Mouse (Mus musculus): Measurements from ENCODE around the gene Zfp292. TPM values are rescaled to one million over a fixed set of nuclear protein-coding genes. Genes with fewer than 3 reads are reported as not detected.
A peak's percentile ranks its signal among the peaks of the same experiment; 100 is the strongest.

Gene Zfp292
- total and polyA plus RNA-seq, 3 experiments = 9.8 to 19.4 (median 16.8) TPM

DNA sequence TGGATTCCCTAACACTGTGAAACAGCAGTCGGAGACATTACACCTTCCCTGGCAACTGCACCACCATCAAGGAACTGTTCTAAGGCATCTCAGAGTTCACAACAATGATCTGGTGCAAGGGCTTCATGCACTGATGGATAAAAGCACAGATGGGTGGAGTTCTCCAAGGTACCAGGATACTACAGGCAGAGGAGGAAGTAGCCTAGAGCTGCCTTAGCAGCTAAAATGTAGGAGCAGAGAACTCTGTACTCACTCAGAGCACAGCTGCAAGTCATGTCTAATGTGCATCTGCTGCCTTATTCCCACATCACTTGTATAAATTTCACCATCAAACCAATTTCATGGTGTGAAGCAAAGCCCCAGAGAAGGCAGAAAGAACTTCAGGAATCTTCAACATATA, 38.9 kb downstream of the Zfp292 start:
- Histone ChIP-seq H3K27ac (ENCODE audit: control insufficient read depth, low read depth, low read length) (no peak overlapping the region), H3K79me2 (ENCODE audit: control insufficient read depth, insufficient read depth, low read length, poor library complexity) (peaks cover 23% of the 10 kb centered on the region), H3K9ac (ENCODE audit: control insufficient read depth, low read depth, low read length, poor library complexity, severe bottlenecking) (no peak overlapping the region), H3K36me3 (ENCODE audit: control insufficient read depth in 1 of 2, insufficient read depth in 2 of 2, low read length in 2 of 2) (peaks cover 0 to 9% of the 10 kb centered on the region in 2 experiments; a peak in 3 of 4 replicates), H3K27me3 (ENCODE audit: control insufficient read depth in 1 of 2, insufficient read depth in 2 of 2, low read length in 2 of 2) (no peaks in the 10 kb centered on the region), H3K4me3 (ENCODE audit: control insufficient read depth in 1 of 2, insufficient read depth in 1 of 2, low read depth in 2 of 2, low read length in 2 of 2) (no peak overlapping the region), H3K4me1 (ENCODE audit: control insufficient read depth in 1 of 2, insufficient read depth in 2 of 2, low read length in 2 of 2) (no peaks in the 10 kb centered on the region), H3K9me3 (replicated peaks; ENCODE audit: insufficient read depth, low read length) (no peaks in the 10 kb centered on the region)
- TF ChIP-seq NELFE (IDR thresholded peaks at IDR 0.05; ENCODE audit: low read depth, low read length) (no peak), ZNF384 (IDR thresholded peaks at IDR 0.05; ENCODE audit: low read depth, low read length) (no peak), USF1 (IDR thresholded peaks at IDR 0.05; ENCODE audit: low read depth, low read length) (no peak), TCF12 (IDR thresholded peaks at IDR 0.05; ENCODE audit: low read depth, low read length) (no peak), USF2 (IDR thresholded peaks at IDR 0.05; ENCODE audit: borderline replicate concordance in 1 of 2, insufficient read depth in 1 of 2, low read depth in 1 of 2, low read length in 2 of 2) (no peak), MAZ (IDR thresholded peaks at IDR 0.05; ENCODE audit: low read depth, low read length) (no peak)
- DNase-seq (ENCODE audit: low read depth, low spot score) = peak; percentile 48

DNA sequence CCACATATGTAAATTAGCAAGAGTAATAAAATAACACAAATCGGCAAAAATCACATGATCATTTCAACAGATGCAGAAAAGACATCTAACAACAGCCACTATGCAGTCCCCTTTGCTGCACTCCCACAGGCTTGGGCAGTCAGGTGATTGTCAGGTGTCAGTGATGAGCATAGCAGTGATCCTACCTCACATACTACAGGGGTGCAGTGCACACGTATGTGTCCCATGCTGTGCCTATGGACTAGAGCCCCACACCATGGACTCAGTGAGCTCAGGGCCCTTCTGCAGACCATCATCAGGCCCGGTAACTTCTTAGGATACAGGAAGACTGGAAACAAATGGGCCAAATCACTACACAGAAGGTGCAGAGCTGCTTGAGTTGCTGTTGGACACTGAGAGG, 39.9 kb downstream of the Zfp292 start:
- H3K4me1 ChIP-seq (ENCODE audit: control insufficient read depth in 1 of 2, insufficient read depth in 2 of 2, low read length in 2 of 2) = no peaks in the 10 kb centered on the region
- H3K4me3 ChIP-seq (ENCODE audit: control insufficient read depth in 1 of 2, insufficient read depth in 1 of 2, low read depth in 2 of 2, low read length in 2 of 2) = no peak overlapping the region
- no peak overlapping the region for H3K27ac ChIP-seq (ENCODE audit: control insufficient read depth, low read depth, low read length)
- H3K36me3 ChIP-seq (ENCODE audit: control insufficient read depth in 1 of 2, insufficient read depth in 2 of 2, low read length in 2 of 2) = peaks cover 0 to 11% of the 10 kb centered on the region in 2 experiments; a peak in 3 of 4 replicates
- H3K9me3 ChIP-seq (replicated peaks; ENCODE audit: insufficient read depth, low read length) = no peaks in the 10 kb centered on the region
- no peaks in the 10 kb centered on the region for H3K27me3 ChIP-seq (ENCODE audit: control insufficient read depth in 1 of 2, insufficient read depth in 2 of 2, low read length in 2 of 2)
- no peak for DNase-seq (ENCODE audit: low read depth, low spot score)
- peaks cover 17% of the 10 kb centered on the region; the same call in 1 of the 2 replicates for H3K79me2 ChIP-seq (ENCODE audit: control insufficient read depth, insufficient read depth, low read length, poor library complexity)
- no peak overlapping the region for H3K9ac ChIP-seq (ENCODE audit: control insufficient read depth, low read depth, low read length, poor library complexity, severe bottlenecking)
- TF ChIP-seq CHD1 (IDR thresholded peaks at IDR 0.05; ENCODE audit: low read depth, low read length) (no peak), GABPA (IDR thresholded peaks at IDR 0.05; ENCODE audit: low read depth, low read length) (no peak), BHLHE40 (IDR thresholded peaks at IDR 0.05; ENCODE audit: borderline replicate concordance, low read depth, low read length) (no peak), GATA1 (IDR thresholded peaks at IDR 0.05; ENCODE audit: low read depth, low read length) (no peak), MYB (IDR thresholded peaks at IDR 0.05; ENCODE audit: low read depth, low read length) (no peak), CTCF (IDR thresholded peaks at IDR 0.05 in 2 of 3, conservative IDR thresholded peaks at IDR 0.05 in 1 of 3; ENCODE audit: control insufficient read depth in 1 of 3, insufficient read depth in 1 of 3, low read depth in 2 of 3, low read length in 3 of 3, poor library complexity in 1 of 3, severe bottlenecking in 1 of 3) (no peak), HCFC1 (IDR thresholded peaks at IDR 0.05; ENCODE audit: low read depth, low read length) (no peak), TAL1 (IDR thresholded peaks at IDR 0.05; ENCODE audit: low read length) (no peak), SIN3A (IDR thresholded peaks at IDR 0.05; ENCODE audit: low read length) (no peak), TCF12 (IDR thresholded peaks at IDR 0.05; ENCODE audit: low read depth, low read length) (no peak), ZNF384 (IDR thresholded peaks at IDR 0.05; ENCODE audit: low read depth, low read length) (no peak), POLR2AphosphoS2 (IDR thresholded peaks at IDR 0.05; ENCODE audit: low read length) (no peak), EP300 (IDR thresholded peaks at IDR 0.05; ENCODE audit: low read depth in 1 of 2, low read length in 2 of 2) (no peak), CHD2 (IDR thresholded peaks at IDR 0.05; ENCODE audit: low read length) (no peak), ZKSCAN1 (IDR thresholded peaks at IDR 0.05; ENCODE audit: low read depth, low read length) (no peak), MAX (IDR thresholded peaks at IDR 0.05; ENCODE audit: low read length) (no peak), POLR2AphosphoS5 (IDR thresholded peaks at IDR 0.05; ENCODE audit: borderline replicate concordance, low read depth, low read length) (no peak), MYC (IDR thresholded peaks at IDR 0.05; ENCODE audit: low read depth, low read length) (no peak), KAT2A (conservative IDR thresholded peaks at IDR 0.05; ENCODE audit: low read depth, low read length) (no peak)
